Mouse (Mus musculus) neutrophil, adult 83 days (primary cell): ENCODE data around the gene Rps15. TPM values are rescaled to one million over a fixed set of nuclear protein-coding genes. Genes with fewer than 3 reads are reported as not detected.

Experiments
- total RNA-seq, 2 experiments: library from RNA; stranded (reverse); gene quantifications; one replicate each; pipeline ENCODE4 v1.2.4; 2023

Gene Rps15
- 100 to 1,000 TPM; 865 to 877 TPM for total RNA-seq

DNA sequence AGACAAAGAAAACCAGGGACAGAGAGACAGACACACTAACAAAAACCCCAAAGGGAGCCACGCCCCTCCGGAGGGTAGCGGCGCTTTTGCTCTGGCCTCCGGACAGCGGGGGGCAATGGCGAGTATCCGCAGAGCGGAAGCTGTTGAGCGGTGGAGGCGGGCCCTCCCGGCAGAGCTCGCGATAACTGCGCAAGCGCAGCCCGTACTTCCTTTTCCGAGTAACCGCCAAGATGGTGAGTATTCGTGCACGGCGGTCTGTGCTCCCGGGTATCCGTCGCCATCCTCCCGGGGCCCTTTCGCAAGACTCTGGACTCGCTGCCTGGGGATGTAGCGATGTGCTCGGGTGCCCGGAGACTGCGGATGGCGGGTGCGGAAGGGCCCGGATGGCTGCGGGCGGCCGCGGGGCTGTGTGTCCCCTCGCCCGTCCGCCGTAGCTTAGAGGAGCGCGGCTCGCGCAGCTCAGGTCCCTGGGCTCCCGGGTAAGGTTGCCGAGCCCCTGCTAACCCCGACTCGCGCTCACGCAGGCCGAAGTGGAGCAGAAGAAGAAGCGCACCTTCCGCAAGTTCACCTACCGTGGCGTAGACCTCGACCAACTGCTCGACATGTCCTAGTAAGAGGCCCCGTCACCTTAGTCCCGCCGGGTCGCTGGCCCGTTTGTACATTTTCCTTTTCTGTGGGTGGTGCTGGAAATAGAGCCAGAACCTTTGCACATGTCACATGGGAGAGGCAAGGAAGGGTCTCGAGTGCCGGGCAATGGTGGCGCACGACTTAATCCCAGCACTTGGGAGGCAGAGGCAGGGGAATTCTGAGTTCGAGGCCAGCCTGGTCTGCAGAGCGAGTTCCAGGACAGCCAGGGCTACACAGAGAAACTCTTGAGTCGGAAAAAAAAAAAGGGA, at the start of gene Rps15:
Gene Rps15 (plus strand): TSS at position 203 of the 896 bp plus-strand sequence.

DNA sequence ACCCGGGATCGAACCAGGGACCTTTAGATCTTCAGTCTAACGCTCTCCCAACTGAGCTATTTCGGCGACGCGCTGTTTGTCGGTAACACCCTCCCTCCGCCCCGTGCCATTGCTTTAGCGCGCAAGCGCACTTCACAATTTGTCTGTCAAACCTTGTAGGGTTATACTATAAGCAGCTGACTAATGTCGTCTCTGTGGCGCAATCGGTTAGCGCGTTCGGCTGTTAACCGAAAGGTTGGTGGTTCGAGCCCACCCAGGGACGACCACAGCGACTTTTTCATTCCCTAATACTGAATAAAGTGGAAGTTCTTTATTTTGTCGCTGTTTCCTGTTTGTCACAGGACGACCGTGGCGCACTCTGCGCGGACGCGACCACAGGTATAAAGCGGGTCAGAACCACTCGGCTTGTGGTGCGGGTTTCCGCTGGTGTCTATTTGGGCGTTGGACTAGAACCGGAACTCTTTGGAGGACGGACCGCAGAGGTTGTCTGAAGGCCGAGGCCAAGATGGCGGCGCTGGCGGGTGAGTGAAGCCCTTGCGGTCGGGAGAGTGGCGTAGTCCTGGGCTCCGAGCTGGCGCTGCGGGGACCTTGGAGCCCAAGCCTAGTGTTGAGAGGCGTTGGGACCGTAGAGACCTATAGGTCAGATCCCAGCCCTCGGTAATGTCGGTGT, 43.1 kb upstream of the Rps15 start, which contains the start of gene Ndufs7:
Gene Ndufs7 (plus strand): TSS at position 151 of the 670 bp plus-strand sequence.

DNA sequence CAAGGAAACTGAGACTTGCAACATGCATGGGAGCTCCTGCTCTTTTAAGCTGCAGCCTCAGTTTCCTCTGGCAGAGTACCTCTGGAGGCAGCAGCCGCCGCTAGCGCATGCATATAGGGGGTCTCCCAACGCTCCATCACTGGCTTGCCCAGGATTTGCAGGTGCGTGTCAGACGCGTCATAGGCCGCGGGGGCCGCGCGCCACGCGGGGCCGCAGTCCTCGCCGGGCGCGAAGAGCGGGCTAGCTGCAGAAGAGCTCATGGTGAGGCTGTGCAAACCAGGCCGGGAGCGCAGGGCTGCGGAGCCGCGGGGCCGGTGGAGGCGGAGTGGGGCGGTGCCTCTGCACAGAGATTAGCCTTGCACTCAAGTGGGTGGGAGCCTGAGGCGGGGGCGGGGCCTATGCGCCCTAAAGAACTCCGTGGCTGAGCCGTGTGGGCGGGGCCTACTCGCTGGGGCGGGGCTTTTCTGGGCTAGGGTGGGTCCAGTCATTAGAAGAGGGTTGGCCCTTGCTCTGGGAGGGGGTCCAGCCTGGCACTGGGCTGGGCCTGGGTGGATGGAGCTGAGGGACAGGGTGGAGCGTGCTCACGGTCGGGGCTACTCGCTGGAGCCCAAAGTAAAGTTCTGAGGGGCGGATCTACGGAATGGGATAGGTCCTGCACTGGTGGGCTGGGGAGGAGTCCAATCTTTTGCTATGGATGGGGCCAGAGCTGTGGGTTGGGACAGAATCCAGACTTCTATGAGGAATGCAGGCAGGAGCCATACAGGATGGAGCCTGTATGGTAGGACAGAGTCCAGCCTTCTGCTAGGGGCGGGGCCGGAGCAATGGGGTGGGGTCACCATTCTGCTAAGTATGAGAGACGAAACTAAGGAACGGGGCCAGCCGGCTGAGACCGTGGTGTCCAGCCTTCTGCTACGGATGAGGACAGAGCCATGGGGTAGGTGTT, 31.3 kb upstream of the Rps15 start, which contains the start of the genes Gamt and Dazap1:
Gene Gamt (minus strand): TSS at position 371 of the 943 bp plus-strand sequence.
Gene Dazap1 (plus strand): TSS at position 845 of the 943 bp plus-strand sequence.

DNA sequence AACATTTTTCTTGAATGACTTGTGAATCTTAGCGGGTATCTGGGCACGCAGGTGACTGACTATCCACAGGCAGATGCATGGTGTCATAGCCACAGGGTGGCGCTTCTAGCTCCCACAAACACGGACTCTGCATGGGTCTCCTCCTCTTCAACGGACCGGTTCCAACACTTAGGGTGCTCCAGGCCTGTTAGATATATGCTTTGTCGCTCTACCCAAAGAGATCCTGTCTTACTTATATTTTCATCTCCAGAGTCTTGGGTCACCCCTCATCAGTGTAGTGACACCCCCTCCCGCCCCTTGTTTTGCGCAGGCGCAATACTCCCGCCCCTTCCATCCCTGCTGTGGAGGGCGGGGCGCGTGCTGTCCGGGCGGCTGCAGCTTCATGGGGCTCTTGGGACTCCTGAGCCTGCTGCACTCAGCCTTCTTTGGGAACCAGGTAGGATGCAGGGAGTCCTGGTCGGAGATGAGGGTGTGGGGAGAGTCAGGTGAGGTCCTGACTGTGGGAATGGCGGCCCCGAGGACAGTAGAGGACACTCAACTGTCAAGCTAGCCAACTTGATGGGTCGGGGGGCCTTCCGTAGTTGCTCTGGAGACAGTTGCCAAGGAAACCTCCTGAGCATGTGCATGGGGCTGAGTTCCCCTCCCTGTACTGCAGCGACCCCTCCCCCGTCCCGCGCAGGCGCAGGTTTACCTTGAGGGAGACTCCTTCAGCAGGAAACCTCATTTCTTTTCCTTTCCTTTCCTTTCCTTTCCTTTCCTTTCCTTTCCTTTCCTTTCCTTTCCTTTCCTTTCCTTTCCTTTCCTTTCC, 3.6 kb downstream of the Rps15 start, which contains the start of gene Apc2:
Gene Apc2 (plus strand): TSS at position 360 of the 808 bp plus-strand sequence.

DNA sequence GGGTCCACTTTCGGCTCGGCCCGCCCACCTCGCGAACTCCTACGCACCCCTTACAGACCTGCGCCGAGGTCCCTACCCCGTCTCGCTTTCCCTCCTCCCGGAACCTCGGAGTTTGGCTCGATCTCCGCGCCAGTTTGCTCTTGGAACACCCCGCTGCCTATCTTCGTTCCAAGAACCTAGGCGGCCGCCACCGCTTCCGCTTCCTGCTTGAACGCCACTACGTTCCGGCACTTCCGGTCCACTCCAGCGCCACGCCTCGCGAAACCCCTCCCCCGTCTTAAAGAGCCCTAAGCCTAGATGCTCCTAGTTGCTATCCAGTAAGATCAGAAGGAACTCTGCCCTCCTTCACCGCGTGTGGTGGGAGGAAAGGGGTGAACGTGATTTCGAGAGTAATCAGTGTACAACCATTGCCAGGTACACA, 28.1 kb downstream of the Rps15 start, which contains the start of gene 2310011J03Rik:
Gene 2310011J03Rik (minus strand): TSS at position 198 of the 421 bp plus-strand sequence.

DNA sequence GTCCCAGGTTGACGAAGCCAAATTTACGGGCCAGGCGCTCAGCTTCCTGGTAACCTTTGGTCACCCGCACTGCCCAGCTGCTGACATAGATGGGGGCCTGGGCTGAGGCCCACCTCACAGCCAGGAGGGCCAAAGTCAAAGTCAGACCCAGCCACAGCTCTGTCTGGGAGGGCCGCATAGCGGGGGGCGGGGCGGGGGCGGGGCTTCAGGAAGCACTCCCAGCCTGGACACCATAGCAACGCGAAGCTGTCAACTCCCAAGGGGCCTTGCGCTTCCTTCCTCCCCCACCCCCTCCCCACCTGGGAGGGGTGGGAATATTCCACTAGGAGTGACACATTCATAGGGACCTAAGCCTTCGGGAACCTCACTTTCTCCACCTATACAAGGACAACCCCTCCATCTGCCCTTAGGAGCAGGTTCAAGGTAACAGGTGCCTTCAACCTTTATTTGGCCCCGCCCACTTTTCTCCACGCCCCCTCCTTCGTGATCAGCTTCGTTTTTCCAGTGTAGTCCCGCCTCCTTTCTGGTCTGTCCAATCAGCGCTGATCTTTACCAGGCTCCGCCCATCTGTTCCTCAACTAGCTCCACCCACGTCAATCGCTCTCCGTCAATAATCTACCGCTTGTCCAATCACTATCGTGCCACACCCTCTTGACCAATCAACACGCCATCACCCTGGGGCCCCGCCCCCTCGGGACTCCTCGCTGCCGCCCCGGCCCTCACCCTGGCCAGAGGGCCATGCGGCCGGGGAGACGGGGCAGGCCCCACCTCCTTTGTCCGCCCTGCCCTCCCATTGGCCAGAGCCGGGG, 37.2 kb downstream of the Rps15 start, which contains the start of the genes Pcsk4 and Reep6:
Gene Pcsk4 (minus strand): TSS at position 226 of the 809 bp plus-strand sequence.
Gene Reep6 (plus strand): TSS at position 681 of the 809 bp plus-strand sequence.

Other genes starting within 250 kb of the Rps15 start
- 100 to 1,000 TPM; 313 to 334 TPM for gene Gpx4, start 245.3 kb upstream of the Rps15 start, total RNA-seq
- gene Sbno2, start 186.9 kb upstream of the Rps15 start, total RNA-seq = 100 to 1,000 TPM; 125 to 162 TPM
- 100 to 1,000 TPM; 175 to 179 TPM for gene Stk11, start 176.7 kb upstream of the Rps15 start, total RNA-seq
- 100 to 1,000 TPM; 122 to 126 TPM for gene Atp5d, start 153.8 kb upstream of the Rps15 start, total RNA-seq
- gene Cbarp, start 151.6 kb upstream of the Rps15 start, total RNA-seq = 1 to 10 TPM; 1.3 to 1.7 TPM
- gene Midn, start 144.2 kb upstream of the Rps15 start, total RNA-seq = 100 to 1,000 TPM; 232 to 270 TPM
- 10 to 100 TPM; 33.5 to 40.3 TPM for gene Cirbp, start 126.5 kb upstream of the Rps15 start, total RNA-seq
- 1 to 10 TPM; 5.4 to 6.7 TPM for gene 1600002K03Rik, start 119.5 kb upstream of the Rps15 start, total RNA-seq
- gene Efna2, start 113.0 kb upstream of the Rps15 start, total RNA-seq = under 1 TPM in 1 of 2 experiments, not detected in 1; 0.24 TPM
- 10 to 100 TPM; 32.2 to 32.6 TPM for gene Mum1, start 66.0 kb upstream of the Rps15 start, total RNA-seq
- gene Ndufs7, start 43.3 kb upstream of the Rps15 start, total RNA-seq = 10 to 100 TPM; 62.6 to 65.8 TPM
- 1 to 10 TPM; 4.8 to 8.8 TPM for gene Gamt, start 31.4 kb upstream of the Rps15 start, total RNA-seq
- 100 to 1,000 TPM in 1 of 2 experiments, 10 to 100 TPM in 1; 96.6 to 113 TPM for gene Dazap1, start 31.0 kb upstream of the Rps15 start, total RNA-seq
- gene Apc2, start 3.5 kb downstream of the Rps15 start, total RNA-seq = not detected
- gene 2310011J03Rik, start 28.1 kb downstream of the Rps15 start, total RNA-seq = 10 to 100 TPM; 21.5 to 26.4 TPM
- gene Pcsk4, start 37.0 kb downstream of the Rps15 start, total RNA-seq = under 1 TPM in 1 of 2 experiments, not detected in 1; 0.66 TPM
- 1 to 10 TPM; 3.3 to 3.6 TPM for gene Reep6, start 37.5 kb downstream of the Rps15 start, total RNA-seq
- gene Adamtsl5, start 56.0 kb downstream of the Rps15 start, total RNA-seq = under 1 TPM; 0.53 to 0.55 TPM
- gene Plk5, start 64.0 kb downstream of the Rps15 start, total RNA-seq = not detected
- gene Mex3d, start 95.2 kb downstream of the Rps15 start, total RNA-seq = 1 to 10 TPM; 3.3 to 4.2 TPM
- gene Mbd3, start 107.1 kb downstream of the Rps15 start, total RNA-seq = 10 to 100 TPM; 41.9 to 49.5 TPM
- gene Uqcr11, start 114.4 kb downstream of the Rps15 start, total RNA-seq = 100 to 1,000 TPM; 101 to 112 TPM
- 10 to 100 TPM; 50.5 to 63.1 TPM for gene Tcf3, start 141.2 kb downstream of the Rps15 start, total RNA-seq
- gene Onecut3, start 202.4 kb downstream of the Rps15 start, total RNA-seq = not detected
- gene Atp8b3, start 246.7 kb downstream of the Rps15 start, total RNA-seq = under 1 TPM; 0.11 TPM